Mouse (Mus musculus): Measurements from ENCODE around the gene Rab24. TPM values are rescaled to one million over a fixed set of nuclear protein-coding genes. Genes with fewer than 3 reads are reported as not detected.

Gene Rab24
- 13.6 TPM for polyA plus RNA-seq (2014; fragmentation: Illumina TruSeq; extraction: RNeasy Lipid Tissue Mini Kit (QIAGEN cat#74804); ENCODE audit: low read depth, low replicate concordance)

DNA sequence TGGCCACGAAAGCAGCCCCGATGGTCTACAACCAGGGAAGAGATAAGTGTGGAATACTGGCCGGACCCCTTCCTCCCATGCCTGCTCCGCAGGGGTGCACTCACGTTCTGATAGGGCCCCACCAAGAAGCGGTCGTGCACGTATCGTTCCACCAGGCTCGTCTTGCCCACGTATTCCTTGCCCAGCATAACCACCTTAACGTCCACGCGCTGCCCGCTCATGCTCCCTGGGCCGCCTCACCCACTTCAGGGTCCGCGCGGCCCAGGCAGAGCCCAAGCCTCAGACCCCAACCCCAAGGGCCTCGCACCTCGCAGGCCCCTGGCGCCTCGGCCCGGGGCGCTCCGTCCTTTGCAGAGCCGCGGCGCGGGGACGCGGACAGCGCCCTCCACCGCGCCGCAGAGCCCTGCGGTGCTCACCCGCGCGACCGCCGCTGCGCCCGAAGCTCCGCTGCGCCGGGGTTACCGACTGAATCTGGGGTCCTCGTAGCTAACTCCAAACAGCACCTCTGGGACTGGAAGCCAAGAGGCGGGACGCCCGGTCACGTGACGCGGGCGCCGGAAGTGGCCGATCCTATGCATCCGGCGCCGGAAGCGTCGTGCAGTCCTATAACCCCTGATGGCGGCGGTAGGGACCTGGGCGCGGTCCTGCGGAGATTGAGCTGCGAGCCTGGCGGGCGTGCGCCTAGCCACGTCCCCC, at the start of gene Rab24:
Gene Rab24 (minus strand): TSS at position 513 of the 696 bp plus-strand sequence.

DNA sequence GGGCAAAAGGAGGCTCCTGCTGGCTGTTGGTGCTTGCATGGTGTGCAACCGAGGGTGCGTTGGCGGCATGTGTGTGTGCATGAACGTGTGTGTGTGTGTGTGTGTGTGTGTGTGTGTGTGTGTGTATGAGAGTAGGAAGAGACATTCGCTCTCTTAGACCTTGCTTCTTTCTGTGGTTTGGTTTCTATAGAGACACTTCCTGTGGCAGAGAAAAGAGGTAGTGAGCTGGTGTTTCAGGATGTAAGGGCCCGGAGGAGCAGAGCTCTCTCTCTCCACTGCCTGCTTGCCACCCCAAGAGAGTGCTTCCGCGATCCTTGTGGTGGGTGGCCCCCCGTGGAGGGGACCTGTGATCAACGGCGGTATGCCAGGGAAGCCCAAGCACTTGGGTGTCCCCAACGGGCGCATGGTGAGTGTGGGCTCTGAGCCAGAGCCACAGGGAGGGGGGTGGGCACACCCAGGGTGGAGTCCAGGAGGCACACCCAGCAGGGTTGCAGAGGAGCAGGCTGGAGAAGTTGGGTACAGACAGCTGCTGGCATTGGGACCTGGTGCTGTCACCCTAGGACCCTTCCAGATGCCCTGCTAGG, 47.9 kb upstream of the Rab24 start, which contains the start of gene Rgs14:
Gene Rgs14 (plus strand): TSS at position 202 of the 584 bp plus-strand sequence.

DNA sequence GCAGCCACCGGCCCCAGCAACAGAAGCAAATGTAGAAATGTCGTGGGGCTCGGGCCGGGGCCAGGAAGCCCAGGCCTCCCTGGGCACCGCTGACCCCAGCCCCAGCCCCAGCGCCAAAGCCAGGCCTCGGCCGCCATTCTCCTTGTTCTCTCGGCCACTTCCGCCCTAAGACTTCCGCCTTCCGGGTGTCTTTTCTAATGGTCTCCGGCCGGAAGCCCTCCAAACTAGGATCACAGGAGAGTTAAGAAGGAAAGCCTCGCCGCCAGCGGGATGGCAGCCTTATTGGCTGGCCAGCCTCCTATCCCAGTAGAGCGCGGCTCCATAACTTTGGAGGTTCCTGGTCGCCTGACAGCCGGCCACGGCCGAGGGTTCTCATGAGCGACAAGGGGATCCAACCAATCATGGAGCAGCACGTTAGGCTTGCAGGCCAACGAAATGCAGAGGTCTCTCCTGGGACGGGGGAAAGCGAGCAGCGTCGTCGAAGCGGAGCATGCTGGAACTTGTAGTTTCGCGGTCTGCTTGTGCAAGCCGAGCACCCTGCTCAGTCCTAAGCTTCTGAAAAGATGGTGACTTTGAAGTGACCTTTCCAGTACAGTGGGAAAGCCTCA, 40.8 kb upstream of the Rab24 start, which contains the start of gene Lman2:
Gene Lman2 (minus strand): TSS at position 331 of the 608 bp plus-strand sequence.

DNA sequence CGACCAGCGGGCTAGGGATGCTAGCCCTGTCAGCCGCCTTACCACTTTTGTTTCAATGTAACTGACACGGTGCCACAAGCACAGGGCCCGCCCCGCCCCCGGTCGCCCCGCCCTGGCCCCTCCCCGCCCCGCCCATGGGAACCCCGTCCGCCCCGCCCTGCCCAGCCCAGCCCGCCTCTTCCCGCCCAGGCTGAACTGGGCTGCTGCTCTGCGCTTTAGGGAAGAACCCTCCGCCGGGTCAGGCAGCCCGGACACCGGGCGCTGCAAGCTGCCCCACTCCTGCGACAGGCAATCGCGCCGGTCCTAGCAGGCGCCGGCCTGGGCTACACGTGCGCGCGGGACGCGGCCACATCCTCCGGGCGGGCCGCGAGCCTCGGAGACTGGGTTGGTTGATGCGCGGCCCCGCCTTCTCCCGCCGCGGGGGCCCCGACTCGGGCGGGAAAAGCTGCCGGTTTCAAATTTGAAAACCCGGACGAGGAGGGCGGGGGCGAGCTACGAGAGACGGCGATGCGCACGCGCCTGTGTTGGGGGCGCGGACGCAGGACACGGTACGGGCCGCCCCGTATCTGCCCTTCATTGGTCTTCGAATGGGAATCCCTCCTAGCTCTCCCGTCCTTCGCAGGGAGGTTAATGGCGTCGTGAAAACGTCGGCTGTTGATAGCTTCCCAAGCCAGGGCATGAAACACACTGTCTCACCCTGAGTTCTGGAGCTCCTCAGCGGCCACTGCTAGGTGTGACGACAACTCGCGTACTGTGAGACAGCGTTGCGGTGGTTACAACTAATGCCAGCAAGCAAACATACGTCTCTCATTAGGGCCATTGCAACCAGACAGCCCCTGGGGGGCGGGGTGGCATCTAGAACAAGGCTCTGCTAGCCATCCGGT, 8.2 kb upstream of the Rab24 start, which contains the start of gene Mxd3:
Gene Mxd3 (minus strand): TSS at position 141 of the 884 bp plus-strand sequence.

DNA sequence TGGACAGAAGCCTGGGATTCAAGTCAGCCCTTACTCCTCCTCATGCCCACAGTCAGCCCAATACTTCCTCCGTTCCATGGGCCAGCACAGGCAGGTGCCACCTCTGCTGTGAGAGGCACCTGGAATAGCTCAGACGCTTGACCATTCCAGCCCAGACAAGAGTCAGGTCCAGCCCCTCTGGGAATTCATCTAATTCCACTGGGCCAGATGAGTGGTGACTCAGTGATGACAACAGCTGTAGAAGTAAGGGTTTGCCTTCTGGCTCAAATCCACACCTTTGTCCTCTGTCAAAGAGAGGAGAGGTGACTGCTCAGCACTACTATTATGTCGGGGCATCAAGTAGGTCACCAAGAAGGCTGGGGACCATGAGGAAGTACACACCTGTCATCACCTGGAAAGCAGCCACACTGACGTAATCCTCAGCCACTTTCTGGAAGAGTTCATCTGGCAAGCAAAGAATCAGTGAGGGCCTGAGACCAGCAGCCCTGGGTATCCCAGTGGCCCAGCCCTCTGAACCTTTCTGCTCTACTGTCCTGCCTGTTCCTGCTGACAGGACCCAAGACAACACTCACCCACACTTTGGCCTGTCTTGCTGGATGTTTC, 1.7 kb downstream of the Rab24 start, which contains the start of gene Prelid1:
Gene Prelid1 (plus strand): TSS at position 570 of the 603 bp plus-strand sequence.

Other genes starting within 250 kb of the Rab24 start
- gene Uimc1, start 221.6 kb downstream of the Rab24 start, polyA plus RNA-seq (2014; fragmentation: Illumina TruSeq; extraction: RNeasy Lipid Tissue Mini Kit (QIAGEN cat#74804); ENCODE audit: low read depth, low replicate concordance): 60.6 TPM
- 5.1 TPM for gene Zfp346, start 216.6 kb downstream of the Rab24 start, polyA plus RNA-seq (2014; fragmentation: Illumina TruSeq; extraction: RNeasy Lipid Tissue Mini Kit (QIAGEN cat#74804); ENCODE audit: low read depth, low replicate concordance)
- not detected for gene Gm17617, start 188.4 kb downstream of the Rab24 start, polyA plus RNA-seq (2014; fragmentation: Illumina TruSeq; extraction: RNeasy Lipid Tissue Mini Kit (QIAGEN cat#74804); ENCODE audit: low read depth, low replicate concordance)
- 0.35 TPM for gene Fgfr4, start 169.3 kb downstream of the Rab24 start, polyA plus RNA-seq (2014; fragmentation: Illumina TruSeq; extraction: RNeasy Lipid Tissue Mini Kit (QIAGEN cat#74804); ENCODE audit: low read depth, low replicate concordance)
- 79.5 TPM for gene Nsd1, start 112.2 kb downstream of the Rab24 start, polyA plus RNA-seq (2014; fragmentation: Illumina TruSeq; extraction: RNeasy Lipid Tissue Mini Kit (QIAGEN cat#74804); ENCODE audit: low read depth, low replicate concordance)
- gene Prelid1, start 1.4 kb downstream of the Rab24 start, polyA plus RNA-seq (2014; fragmentation: Illumina TruSeq; extraction: RNeasy Lipid Tissue Mini Kit (QIAGEN cat#74804); ENCODE audit: low read depth, low replicate concordance): 10.2 TPM
- gene Mxd3, start 7.9 kb upstream of the Rab24 start, polyA plus RNA-seq (2014; fragmentation: Illumina TruSeq; extraction: RNeasy Lipid Tissue Mini Kit (QIAGEN cat#74804); ENCODE audit: low read depth, low replicate concordance): not detected
- gene Lman2, start 40.8 kb upstream of the Rab24 start, polyA plus RNA-seq (2014; fragmentation: Illumina TruSeq; extraction: RNeasy Lipid Tissue Mini Kit (QIAGEN cat#74804); ENCODE audit: low read depth, low replicate concordance): 29.8 TPM
- not detected for gene Rgs14, start 47.8 kb upstream of the Rab24 start, polyA plus RNA-seq (2014; fragmentation: Illumina TruSeq; extraction: RNeasy Lipid Tissue Mini Kit (QIAGEN cat#74804); ENCODE audit: low read depth, low replicate concordance)
- gene Slc34a1, start 76.2 kb upstream of the Rab24 start, polyA plus RNA-seq (2014; fragmentation: Illumina TruSeq; extraction: RNeasy Lipid Tissue Mini Kit (QIAGEN cat#74804); ENCODE audit: low read depth, low replicate concordance): not detected
- not detected for gene Pfn3, start 93.3 kb upstream of the Rab24 start, polyA plus RNA-seq (2014; fragmentation: Illumina TruSeq; extraction: RNeasy Lipid Tissue Mini Kit (QIAGEN cat#74804); ENCODE audit: low read depth, low replicate concordance)
- not detected for gene F12, start 104.8 kb upstream of the Rab24 start, polyA plus RNA-seq (2014; fragmentation: Illumina TruSeq; extraction: RNeasy Lipid Tissue Mini Kit (QIAGEN cat#74804); ENCODE audit: low read depth, low replicate concordance)
- 10.4 TPM for gene Grk6, start 123.1 kb upstream of the Rab24 start, polyA plus RNA-seq (2014; fragmentation: Illumina TruSeq; extraction: RNeasy Lipid Tissue Mini Kit (QIAGEN cat#74804); ENCODE audit: low read depth, low replicate concordance)
- gene Prr7, start 142.3 kb upstream of the Rab24 start, polyA plus RNA-seq (2014; fragmentation: Illumina TruSeq; extraction: RNeasy Lipid Tissue Mini Kit (QIAGEN cat#74804); ENCODE audit: low read depth, low replicate concordance): not detected
- gene Dbn1, start 166.2 kb upstream of the Rab24 start, polyA plus RNA-seq (2014; fragmentation: Illumina TruSeq; extraction: RNeasy Lipid Tissue Mini Kit (QIAGEN cat#74804); ENCODE audit: low read depth, low replicate concordance): 0.98 TPM
- gene Pdlim7, start 191.7 kb upstream of the Rab24 start, polyA plus RNA-seq (2014; fragmentation: Illumina TruSeq; extraction: RNeasy Lipid Tissue Mini Kit (QIAGEN cat#74804); ENCODE audit: low read depth, low replicate concordance): 1.1 TPM
- 0.35 TPM for gene Dok3, start 207.3 kb upstream of the Rab24 start, polyA plus RNA-seq (2014; fragmentation: Illumina TruSeq; extraction: RNeasy Lipid Tissue Mini Kit (QIAGEN cat#74804); ENCODE audit: low read depth, low replicate concordance)
- 1.0 TPM for gene Ddx41, start 214.7 kb upstream of the Rab24 start, polyA plus RNA-seq (2014; fragmentation: Illumina TruSeq; extraction: RNeasy Lipid Tissue Mini Kit (QIAGEN cat#74804); ENCODE audit: low read depth, low replicate concordance)
- 7.6 TPM for gene Fam193b, start 249.2 kb upstream of the Rab24 start, polyA plus RNA-seq (2014; fragmentation: Illumina TruSeq; extraction: RNeasy Lipid Tissue Mini Kit (QIAGEN cat#74804); ENCODE audit: low read depth, low replicate concordance)